Mouse (Mus musculus) colon, adult 2 months (tissue): ENCODE measurements around the gene Cyp2d22. TPM values are rescaled to one million over a fixed set of nuclear protein-coding genes. Genes with fewer than 3 reads are reported as not detected.

Source experiments
- polyA plus RNA-seq: library from polyadenylated mRNA; depleted of rRNA; stranded (reverse); fragments of >200 nt; gene quantifications from 2 replicates; pipeline ENCODE4 v1.2.3, GENCODE M21; 2012; rRNA removed

Gene Cyp2d22
- 55.6 and 68.7 TPM in 2 replicates for polyA plus RNA-seq

GRCm38 (mm10) chr15:82379871-82380713 lies at the start of gene Cyp2d22:
Gene Cyp2d22 (minus strand): TSS chr15:82380260.

GRCm38 (mm10) chr15:82406981-82407380 lies 26.9 kb upstream of the Cyp2d22 start, which contains the start of gene Cyp2d10:
Gene Cyp2d10 (minus strand): TSS chr15:82407195.

GRCm38 (mm10) chr15:82393922-82394321 lies 13.9 kb upstream of the Cyp2d22 start, which contains the start of gene Cyp2d11:
Gene Cyp2d11 (minus strand): TSS chr15:82394022.

GRCm38 (mm10) chr15:82354126-82354945 lies 25.7 kb downstream of the Cyp2d22 start, which contains the start of gene Ndufa6:
Gene Ndufa6 (minus strand): TSS chr15:82354322.

GRCm38 (mm10) chr15:82338593-82339112 lies 41.4 kb downstream of the Cyp2d22 start, which contains the start of the genes Naga, Pheta2 and Smdt1:
Gene Naga (minus strand): TSS chr15:82338925.
Gene Pheta2 (plus strand): TSS chr15:82338942.
Gene Smdt1 (plus strand): TSS chr15:82338959.

Other genes starting within 250 kb of the Cyp2d22 start
- gene Srebf2, start 233.1 kb downstream of the Cyp2d22 start, polyA plus RNA-seq = 273 and 329 TPM in 2 replicates
- 0.20 and 0.28 TPM in 2 replicates for gene Shisa8, start 167.4 kb downstream of the Cyp2d22 start, polyA plus RNA-seq
- gene Tnfrsf13c, start 155.9 kb downstream of the Cyp2d22 start, polyA plus RNA-seq = 2.9 and 7.8 TPM in 2 replicates
- gene Cenpm, start 135.5 kb downstream of the Cyp2d22 start, polyA plus RNA-seq = 18.0 and 25.1 TPM in 2 replicates
- gene 1500009C09Rik, start 127.9 kb downstream of the Cyp2d22 start, polyA plus RNA-seq = 0.09 TPM in 2 replicates
- gene Sept3, start 105.4 kb downstream of the Cyp2d22 start, polyA plus RNA-seq = 0.57 and 0.87 TPM in 2 replicates
- 0.13 and 0.66 TPM in 2 replicates for gene Wbp2nl, start 81.3 kb downstream of the Cyp2d22 start, polyA plus RNA-seq
- gene Naga, start 41.3 kb downstream of the Cyp2d22 start, polyA plus RNA-seq = 385 and 410 TPM in 2 replicates
- 0.95 and 1.2 TPM in 2 replicates for gene Pheta2, start 41.3 kb downstream of the Cyp2d22 start, polyA plus RNA-seq
- gene Smdt1, start 41.3 kb downstream of the Cyp2d22 start, polyA plus RNA-seq = 259 and 323 TPM in 2 replicates
- 457 and 560 TPM in 2 replicates for gene Ndufa6, start 25.9 kb downstream of the Cyp2d22 start, polyA plus RNA-seq
- 0.09 and 0.22 TPM in 2 replicates for gene Cyp2d11, start 13.8 kb upstream of the Cyp2d22 start, polyA plus RNA-seq
- gene Cyp2d10, start 26.9 kb upstream of the Cyp2d22 start, polyA plus RNA-seq = 103 and 104 TPM in 2 replicates
- 48.4 and 53.8 TPM in 2 replicates for gene Cyp2d9, start 53.2 kb upstream of the Cyp2d22 start, polyA plus RNA-seq
- gene Cyp2d12, start 174.8 kb upstream of the Cyp2d22 start, polyA plus RNA-seq = 56.4 and 63.9 TPM in 2 replicates
- gene Cyp2d34, start 240.7 kb upstream of the Cyp2d22 start, polyA plus RNA-seq = 367 and 461 TPM in 2 replicates